Mouse (Mus musculus): Measurements from ENCODE around the gene Camp. TPM values are rescaled to one million over a fixed set of nuclear protein-coding genes. Genes with fewer than 3 reads are reported as not detected.

Camp gene
- total RNA-seq (2021), result 1 to 10 TPM in 1 of 2 experiments, under 1 TPM in 1; 0.50 to 1.0 TPM

GRCm38 (mm10) chr9:109849312-109849758 lies at the start of gene Camp:
Gene Camp (minus strand): TSS chr9:109849617.
- DNase-seq, result peak; percentile 66

- peak; percentile 51 for DNase-seq
These were observed 48.6 kb upstream of the Camp start for GRCm38 (mm10) chr9:109898027-109898426.

GRCm38 (mm10) chr9:109896253-109897150 lies 47.1 kb upstream of the Camp start:
- no peak for DNase-seq

GRCm38 (mm10) chr9:109895593-109895992 lies 46.2 kb upstream of the Camp start:
- DNase-seq, result peak; percentile 29

- DNase-seq, result peak; percentile 84
These were observed 45.1 kb upstream of the Camp start for GRCm38 (mm10) chr9:109894413-109895090.

- peak; percentile 90 for DNase-seq
These were observed 43.3 kb upstream of the Camp start for GRCm38 (mm10) chr9:109892651-109893250.

- DNase-seq, result no peak
These were observed 42.1 kb upstream of the Camp start for GRCm38 (mm10) chr9:109891501-109891900.

GRCm38 (mm10) chr9:109887321-109887720 lies 37.9 kb upstream of the Camp start:
- DNase-seq, result no peak

GRCm38 (mm10) chr9:109886259-109886658 lies 36.8 kb upstream of the Camp start:
- DNase-seq, result no peak

- no peak for DNase-seq
These were observed 29.9 kb upstream of the Camp start for GRCm38 (mm10) chr9:109879305-109879704.

GRCm38 (mm10) chr9:109877666-109878065 lies 28.2 kb upstream of the Camp start:
- DNase-seq, result no peak

- peak; percentile 20 for DNase-seq
These were observed 27.3 kb upstream of the Camp start for GRCm38 (mm10) chr9:109876756-109877155.

- peak; percentile 72 for DNase-seq
These were observed 26.5 kb upstream of the Camp start for GRCm38 (mm10) chr9:109875695-109876601.

- DNase-seq, result peak; percentile 98
These were observed 25.6 kb upstream of the Camp start, which contains the start of gene Cdc25a for GRCm38 (mm10) chr9:109874797-109875691. Gene Cdc25a (plus strand): TSS chr9:109875579.

- DNase-seq, result no peak
These were observed 21.7 kb upstream of the Camp start for GRCm38 (mm10) chr9:109870983-109871572.

GRCm38 (mm10) chr9:109866218-109866617 lies 16.8 kb upstream of the Camp start:
- no peak for DNase-seq

- no peak for DNase-seq
These were observed 13.7 kb upstream of the Camp start for GRCm38 (mm10) chr9:109863085-109863484.

GRCm38 (mm10) chr9:109862397-109863044 lies 13.1 kb upstream of the Camp start:
- peak; percentile 89 for DNase-seq

- no peak for DNase-seq
These were observed 6.5 kb upstream of the Camp start for GRCm38 (mm10) chr9:109855947-109856346.

- DNase-seq, result no peak
These were observed 4.9 kb upstream of the Camp start for GRCm38 (mm10) chr9:109854341-109854740.

Data from heart, postnatal 4 days (tissue).